Mouse (Mus musculus) G1E (cell line): ENCODE measurements around the gene Ube2h.

ENCODE experiments used
- CTCF ChIP-seq: IDR thresholded peaks from 2 replicates; pipeline ENCODE4 v1.5.1; 2012; ENCODE audit warnings: low read depth, low read length, inconsistent platforms, mixed read lengths
- GATA1 ChIP-seq: IDR thresholded peaks from 2 replicates; pipeline ENCODE4 v1.6.1; 2012; ENCODE audit warnings: borderline replicate concordance, low read length, inconsistent platforms, mixed read lengths
- GATA2 ChIP-seq: IDR thresholded peaks from 2 replicates; pipeline ENCODE4 v1.6.1; 2012; ENCODE audit warnings: low read depth, low read length, inconsistent platforms, borderline replicate concordance
- POLR2AphosphoS5 ChIP-seq: IDR thresholded peaks from 2 replicates; pipeline ENCODE4 v1.6.1; 2012; ENCODE audit warnings: low read depth, low read length, inconsistent platforms; ENCODE audit not compliant: insufficient replicate concordance
- TAL1 ChIP-seq: conservative IDR thresholded peaks from 2 replicates; pipeline ENCODE4 v1.6.1; 2012; ENCODE audit warnings: low read depth, low read length, inconsistent platforms, mixed read lengths

DNA sequence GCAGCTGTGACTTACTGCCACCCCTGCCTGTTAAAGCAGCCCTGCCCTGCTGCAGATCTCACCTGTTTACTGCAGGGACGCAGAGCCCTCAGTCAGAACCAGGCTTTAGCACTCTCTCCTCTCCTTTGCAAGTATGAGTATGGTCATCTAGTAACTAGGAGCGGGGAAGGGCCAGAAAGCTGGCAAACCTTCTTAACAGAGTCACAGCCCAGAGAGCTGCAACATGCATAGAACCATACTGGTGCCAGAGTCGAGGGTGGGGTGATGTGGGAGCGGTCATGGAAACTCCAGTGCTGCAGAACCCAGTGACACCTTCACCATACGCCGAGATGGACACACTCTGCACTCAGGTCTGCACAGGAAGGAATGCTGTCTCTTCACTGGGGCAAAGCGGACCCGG, 91.9 kb downstream of the Ube2h start:
- TF ChIP-seq CTCF (no peak), TAL1 (no peak), GATA1 (no peak), POLR2AphosphoS5 (no peak), GATA2 (no peak)
